Mouse (Mus musculus) right cerebral cortex, postnatal 4 days (tissue): Measurements from ENCODE around the gene Znrf2.

Experiments
- DNase-seq: peaks from one replicate; pipeline ENCODE4 v3.0.0-alpha.2; 2022

Gene Znrf2

DNA sequence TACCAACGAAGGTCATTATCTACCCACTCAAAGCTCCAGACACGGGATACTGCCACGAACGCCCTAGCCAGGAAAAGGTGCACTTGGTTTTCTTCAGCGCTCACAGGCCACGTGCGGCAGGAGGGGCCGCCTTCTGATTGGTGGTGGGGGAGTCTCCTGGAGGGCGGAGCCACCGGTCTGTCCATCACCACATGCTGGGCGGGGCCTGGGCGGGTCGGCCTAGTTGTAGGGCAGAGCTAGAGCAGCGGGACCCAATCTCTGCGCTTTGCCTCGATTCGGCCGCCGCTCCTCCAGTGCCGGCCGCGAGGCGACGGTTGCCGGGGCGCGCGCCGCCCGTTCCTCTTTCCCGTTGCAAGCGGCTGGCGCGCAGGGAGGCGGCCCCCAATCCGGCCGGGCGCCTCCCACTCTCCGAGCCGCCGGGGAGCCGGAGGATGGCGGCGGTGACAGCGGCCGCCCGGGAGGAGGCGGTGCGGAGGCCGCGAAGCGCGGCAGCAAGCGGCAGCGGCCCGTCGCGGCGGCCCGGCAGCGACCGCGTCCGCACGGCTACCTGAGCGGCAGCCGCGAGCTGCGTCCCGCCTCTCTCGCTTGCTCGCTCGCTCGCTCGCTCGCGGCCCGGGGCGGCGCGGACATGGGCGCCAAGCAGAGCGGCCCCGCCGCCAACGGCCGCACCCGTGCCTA is at the start of gene Znrf2:
Gene Znrf2, plus strand, starts transcription at position 529 of the 678 bp plus-strand sequence.
- DNase-seq = peak; percentile 96

DNA sequence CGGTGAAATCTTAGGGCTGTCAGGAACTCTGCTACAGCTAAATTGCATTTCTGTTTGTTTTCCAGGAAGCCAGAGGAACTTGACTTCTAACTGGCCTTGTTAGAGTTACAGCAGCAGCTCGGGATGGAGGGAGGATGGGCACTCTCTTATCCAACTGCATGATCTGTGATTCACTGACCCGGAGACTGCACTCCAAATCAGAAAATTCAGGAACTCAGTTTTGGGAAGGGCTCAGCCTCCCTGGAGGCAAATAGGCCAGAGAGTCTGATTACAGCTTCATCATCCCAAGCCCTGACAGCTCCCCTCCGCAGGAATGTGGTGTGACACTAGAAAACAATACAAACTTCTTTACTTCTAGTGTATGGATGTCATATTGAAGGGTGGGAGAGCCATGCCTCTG is 49.0 kb upstream of the Znrf2 start:
- no peak for DNase-seq

GRCm38 (mm10) chr6:54770766-54771165 is 46.0 kb upstream of the Znrf2 start:
- DNase-seq = no peak

DNA sequence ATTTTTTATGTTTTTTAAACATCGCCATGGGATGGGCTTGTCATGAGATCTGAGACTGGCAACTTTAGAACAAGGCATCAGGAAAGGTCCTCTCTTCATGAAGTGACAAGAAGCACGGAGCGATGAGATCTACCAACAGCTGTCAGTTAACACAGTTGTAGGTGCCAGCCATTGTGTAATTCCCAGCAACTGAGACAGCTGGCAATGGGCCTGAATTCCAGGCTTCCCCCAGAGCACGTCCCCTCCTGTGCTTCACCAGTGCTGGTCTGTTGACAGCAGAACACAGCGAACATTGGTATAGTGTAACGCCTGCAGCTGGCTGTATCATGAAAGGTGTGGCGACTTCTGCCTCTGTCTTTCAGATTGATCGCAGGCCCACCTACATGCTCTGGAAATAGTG is 45.5 kb upstream of the Znrf2 start:
- DNase-seq = peak; percentile 16

DNA sequence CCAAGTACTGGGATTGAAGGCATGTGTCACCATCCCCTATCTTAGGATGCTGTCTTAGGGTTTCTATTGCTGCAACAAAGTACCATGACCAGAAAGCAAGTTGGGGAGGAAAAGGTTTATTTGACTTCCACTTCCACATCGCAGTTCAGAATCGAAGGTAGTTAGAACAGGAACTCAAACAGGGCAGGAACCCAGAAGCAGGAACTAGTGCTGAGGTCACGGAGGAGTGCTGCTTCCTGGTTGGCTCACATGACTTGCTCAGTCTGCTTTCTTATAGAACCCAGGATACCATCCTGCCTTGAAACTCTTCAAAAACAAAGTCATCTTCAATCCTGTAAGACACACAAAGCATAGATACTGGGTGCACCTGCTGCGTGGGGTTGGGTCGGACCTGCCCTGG is 44.6 kb upstream of the Znrf2 start:
- no peak for DNase-seq

GRCm38 (mm10) chr6:54775739-54776138 is 41.0 kb upstream of the Znrf2 start:
- DNase-seq = no peak

- no peak for DNase-seq
Observed at GRCm38 (mm10) chr6:54777661-54778060, 39.1 kb upstream of the Znrf2 start.

- no peak for DNase-seq
Observed at GRCm38 (mm10) chr6:54779968-54780367, 36.7 kb upstream of the Znrf2 start.

DNA sequence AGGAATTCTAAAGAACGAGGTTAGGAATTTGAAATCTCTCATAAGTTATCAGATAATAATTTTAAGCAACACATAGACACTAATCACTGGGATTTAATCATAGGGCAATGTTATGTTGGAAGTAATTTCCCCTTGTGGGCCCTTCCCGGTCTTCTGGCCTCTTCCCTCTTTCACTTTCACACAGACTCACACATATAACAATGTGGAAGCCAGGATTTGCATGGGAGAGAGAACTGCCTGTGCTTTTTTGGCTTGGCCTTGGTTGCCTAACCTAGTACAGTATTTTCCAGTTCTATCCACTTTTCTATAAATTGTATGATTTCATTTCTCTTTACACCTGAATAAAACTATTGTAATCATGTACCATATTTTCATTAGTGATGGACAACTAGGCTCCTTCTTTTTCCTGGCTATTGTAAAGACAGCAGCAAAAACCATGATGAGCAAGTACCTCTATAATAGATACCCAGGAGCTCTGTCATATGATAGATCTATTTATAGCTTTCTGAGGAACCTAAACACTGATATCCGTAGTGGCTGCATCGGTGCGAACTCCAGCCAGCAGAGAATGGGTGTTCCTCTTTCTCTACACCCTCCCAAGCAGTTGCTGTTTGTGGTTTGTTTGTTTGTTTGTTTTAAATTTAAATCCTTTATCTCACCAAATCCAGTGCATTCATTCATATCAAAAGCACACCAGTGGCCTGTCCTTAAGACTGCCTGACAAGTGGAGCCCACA is 36.0 kb upstream of the Znrf2 start:
- DNase-seq = no peak

GRCm38 (mm10) chr6:54781881-54782280 is 34.8 kb upstream of the Znrf2 start:
- no peak for DNase-seq

DNA sequence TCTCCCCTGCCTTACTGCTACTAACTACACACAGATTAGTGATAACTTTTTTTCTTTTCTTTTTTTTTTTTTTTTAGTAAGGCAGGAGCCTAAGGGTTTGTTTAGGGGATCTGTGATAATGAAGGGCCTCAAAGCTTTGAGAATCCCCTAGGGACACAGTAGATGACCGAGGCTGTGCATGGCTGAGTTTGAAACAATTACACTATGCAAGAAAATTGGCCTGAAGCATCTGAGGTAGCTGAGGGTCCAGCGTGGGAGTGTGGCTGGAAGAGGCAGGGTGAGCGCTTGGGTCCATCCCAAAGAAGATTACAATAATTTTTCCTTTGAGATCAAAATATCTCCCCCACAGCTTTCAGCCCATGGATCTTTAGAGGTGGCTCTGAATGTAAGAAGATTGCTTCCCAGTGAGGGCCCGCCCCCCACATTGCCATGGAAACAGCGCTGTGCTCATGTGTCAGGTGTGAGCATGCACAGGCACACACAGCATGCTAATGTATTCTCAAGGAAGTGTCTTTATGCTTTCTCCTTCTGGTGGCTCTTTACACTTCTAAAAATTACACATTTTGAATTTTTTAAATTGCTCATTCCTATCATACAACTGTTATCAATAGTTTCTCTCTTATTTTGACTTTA is 31.5 kb upstream of the Znrf2 start:
- DNase-seq = peak; percentile 73

- DNase-seq = no peak
Observed at GRCm38 (mm10) chr6:54786766-54787165, 29.9 kb upstream of the Znrf2 start.

DNA sequence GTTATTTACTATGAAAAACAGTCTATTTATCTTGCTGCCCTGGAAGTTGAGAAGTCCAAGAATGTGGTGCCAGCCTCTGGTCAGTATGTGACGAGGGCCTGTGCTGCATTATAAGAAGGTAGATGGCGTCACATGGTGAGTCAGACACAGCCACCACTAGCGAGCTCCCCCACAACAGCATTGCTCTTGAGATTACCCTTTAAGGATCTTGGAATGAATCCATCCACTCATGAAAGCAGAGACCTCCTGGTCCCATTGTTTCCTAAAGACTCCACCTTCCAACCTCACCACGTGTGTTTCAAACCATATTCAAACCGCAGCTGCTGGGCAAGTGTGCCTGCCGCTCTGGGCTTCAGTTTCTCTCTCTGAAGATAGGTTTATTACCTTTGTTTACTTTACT is 28.2 kb upstream of the Znrf2 start:
- no peak for DNase-seq

- no peak for DNase-seq
Observed at GRCm38 (mm10) chr6:54789139-54789538, 27.6 kb upstream of the Znrf2 start.

- DNase-seq = no peak
Observed at GRCm38 (mm10) chr6:54790071-54790470, 26.6 kb upstream of the Znrf2 start.

DNA sequence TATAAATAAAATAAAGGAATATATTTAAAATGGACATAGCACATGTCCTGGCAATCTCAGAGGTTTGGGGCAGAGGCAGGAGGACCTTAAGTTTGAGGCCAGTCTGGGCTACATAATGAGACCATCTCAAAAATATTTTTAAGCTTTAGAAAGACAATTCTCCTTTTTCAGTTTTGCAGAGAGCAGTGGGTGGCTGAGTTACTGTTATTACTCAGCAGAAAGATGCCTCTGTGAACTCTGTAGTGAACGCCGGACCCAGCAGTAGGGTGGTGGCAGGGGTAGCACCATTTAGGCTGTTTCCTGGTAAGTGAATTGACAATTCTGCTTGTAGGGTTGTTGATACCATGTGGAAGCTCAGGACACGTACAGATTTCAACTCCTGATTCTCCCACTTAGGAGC is 22.9 kb upstream of the Znrf2 start:
- no peak for DNase-seq

GRCm38 (mm10) chr6:54794372-54794771 is 22.3 kb upstream of the Znrf2 start:
- DNase-seq = no peak

GRCm38 (mm10) chr6:54794991-54795390 is 21.7 kb upstream of the Znrf2 start:
- DNase-seq = no peak

DNA sequence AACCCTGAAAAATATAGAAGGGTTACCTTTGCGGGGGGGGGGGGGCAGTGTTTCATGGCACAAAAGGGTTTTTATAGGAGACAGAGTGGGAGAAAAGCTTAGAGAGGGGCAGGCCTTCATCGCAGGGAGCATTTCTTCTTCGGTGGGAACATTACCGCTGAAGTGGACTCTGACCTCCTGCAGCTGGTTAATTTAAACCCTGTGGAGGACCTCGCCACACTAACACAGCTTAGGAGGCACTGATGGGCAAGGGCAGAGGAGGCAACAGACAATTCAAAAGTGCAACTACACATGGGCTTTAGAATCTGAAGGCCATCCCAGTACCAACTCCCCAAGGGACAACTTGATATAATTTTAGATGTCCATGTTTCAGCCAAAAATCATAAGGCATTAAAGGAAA is 20.7 kb upstream of the Znrf2 start:
- no peak for DNase-seq

DNA sequence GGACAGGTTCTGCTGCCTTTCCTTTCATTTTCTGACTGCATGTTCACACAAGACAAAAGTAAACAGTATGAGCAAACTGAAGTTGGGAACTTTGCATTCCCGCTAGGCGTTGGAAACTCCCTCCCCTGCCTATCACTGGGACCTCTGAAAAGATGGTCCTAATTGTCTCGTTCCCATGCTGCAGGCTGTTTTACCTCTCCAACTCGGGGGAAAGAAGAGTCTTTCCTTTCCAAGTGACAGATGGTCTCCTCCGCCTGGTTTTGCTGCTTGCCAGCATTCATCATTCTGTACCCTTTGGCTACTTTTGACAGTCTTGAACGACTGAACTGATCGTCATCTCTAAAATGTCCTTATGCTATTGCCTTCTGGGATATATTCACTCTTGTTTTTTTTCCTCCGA is 14.4 kb upstream of the Znrf2 start:
- DNase-seq = no peak

DNA sequence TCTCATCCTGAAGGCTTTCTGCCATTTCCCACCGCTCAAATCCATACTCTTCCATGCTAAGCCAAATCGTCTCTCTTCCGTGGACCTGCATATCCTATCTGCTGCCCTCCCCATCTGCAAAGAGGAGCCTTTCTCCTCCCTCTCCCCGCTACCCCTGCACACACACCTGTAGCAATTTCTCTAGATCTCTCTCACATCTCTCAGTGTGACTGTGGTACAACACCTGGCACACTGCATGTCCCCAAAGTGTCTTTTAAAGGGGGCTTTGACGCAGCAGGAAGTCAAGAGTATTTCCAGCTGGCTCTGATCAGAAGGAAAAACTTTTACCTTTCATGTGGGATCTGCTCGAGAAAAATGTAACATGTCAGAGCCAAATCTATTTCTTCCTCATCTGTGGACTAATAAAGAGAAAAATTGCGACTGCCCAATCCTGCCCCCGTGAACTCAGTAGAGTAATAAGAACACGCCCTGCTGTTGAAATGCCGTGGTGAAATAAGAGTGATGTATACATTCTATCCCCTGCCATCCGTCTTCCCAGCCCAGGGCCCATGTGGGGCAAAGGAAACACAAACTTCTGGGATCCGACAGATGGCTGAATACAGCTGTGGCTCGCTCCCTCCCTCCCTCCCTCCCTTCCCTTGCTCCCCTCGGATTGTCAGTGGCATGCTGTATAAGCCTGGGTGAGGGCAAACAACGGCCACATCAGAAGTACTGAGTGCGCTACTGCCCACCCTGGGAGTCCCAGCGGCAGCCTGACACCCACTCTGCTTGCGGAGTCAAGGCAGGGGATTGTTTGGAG is 12.5 kb upstream of the Znrf2 start:
- DNase-seq = no peak

DNA sequence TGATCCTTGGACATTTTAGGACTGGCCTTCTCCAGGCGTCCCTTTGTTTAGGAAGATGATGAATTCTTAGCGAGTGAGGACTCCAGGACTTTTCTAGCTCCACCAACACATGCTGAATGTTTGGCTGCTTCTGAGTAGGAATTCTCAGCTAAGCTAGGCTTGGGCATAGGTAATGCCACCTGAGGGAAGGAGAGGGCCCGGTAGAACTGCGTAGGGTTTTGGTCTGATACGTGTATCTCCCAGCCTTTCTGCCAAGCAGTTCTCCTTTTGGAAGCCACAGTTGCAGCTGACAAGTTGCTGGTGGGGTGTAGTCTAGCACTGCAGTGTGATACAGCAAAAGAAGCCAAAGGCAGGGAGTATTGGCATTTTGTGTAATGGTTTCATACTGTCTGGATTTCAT is 10.9 kb upstream of the Znrf2 start:
- DNase-seq = no peak
